Mouse (Mus musculus): ENCODE results near the gene Tmem80.

GRCm38 (mm10) chr7:141337716-141338416, 10.3 kb downstream of the Tmem80 start:
- no peak for TF ChIP-seq CTCF (IDR thresholded peaks at IDR 0.05; ENCODE audit: low read depth, low read length)
- TF ChIP-seq GATA1 (IDR thresholded peaks at IDR 0.05; ENCODE audit: borderline replicate concordance, low read length): no peak
- no peak for TF ChIP-seq TAL1 (conservative IDR thresholded peaks at IDR 0.05; ENCODE audit: low read depth, low read length)
- no peak for TF ChIP-seq POLR2AphosphoS5 (IDR thresholded peaks at IDR 0.05; ENCODE audit: insufficient replicate concordance, low read depth, low read length)

Data from G1E (cell line).